Mouse (Mus musculus) frontal cortex, postnatal 10 days (tissue): ENCODE results near the gene 1700030J22Rik.
A peak's percentile ranks its signal among the peaks of the same experiment; 100 is the strongest.

Experiments
- DNase-seq, 2 experiments: peaks; one replicate each; pipeline ENCODE4 v3.0.0; 2022; ENCODE audit warnings: low spot score in 2 of 2, mixed read lengths in 1 of 2

Gene 1700030J22Rik

GRCm38 (mm10) chr8:116951778-116952177 is 27.0 kb downstream of the 1700030J22Rik start:
- DNase-seq = no peak

- no peak for DNase-seq
Measured at GRCm38 (mm10) chr8:116951369-116951768, 27.4 kb downstream of the 1700030J22Rik start.

GRCm38 (mm10) chr8:116947589-116947988 is 31.2 kb downstream of the 1700030J22Rik start:
- no peak for DNase-seq

- DNase-seq = no peak
Measured at GRCm38 (mm10) chr8:116946851-116947250, 31.9 kb downstream of the 1700030J22Rik start.

- peak in 1 of 2 experiments; percentile 25 for DNase-seq
Measured at GRCm38 (mm10) chr8:116946268-116946838, 32.4 kb downstream of the 1700030J22Rik start.

- no peak for DNase-seq
Measured at GRCm38 (mm10) chr8:116945169-116945910, 33.4 kb downstream of the 1700030J22Rik start.

- no peak for DNase-seq
Measured at GRCm38 (mm10) chr8:116944385-116944696, 34.4 kb downstream of the 1700030J22Rik start.

- DNase-seq = peak in 1 of 2 experiments; percentile 22
Measured at GRCm38 (mm10) chr8:116943555-116944384, 35.0 kb downstream of the 1700030J22Rik start.

GRCm38 (mm10) chr8:116943161-116943554 is 35.6 kb downstream of the 1700030J22Rik start, which contains the start of gene Atmin:
Gene Atmin, plus strand, starts transcription at chr8:116943393.
- peak; percentile 69 to 83 for DNase-seq

GRCm38 (mm10) chr8:116942284-116943058 is 36.3 kb downstream of the 1700030J22Rik start:
- DNase-seq = no peak

GRCm38 (mm10) chr8:116935506-116935905 is 43.3 kb downstream of the 1700030J22Rik start:
- no peak for DNase-seq

- no peak for DNase-seq
Measured at GRCm38 (mm10) chr8:116934976-116935375, 43.8 kb downstream of the 1700030J22Rik start.

- DNase-seq = no peak
Measured at GRCm38 (mm10) chr8:116928588-116928987, 50.2 kb downstream of the 1700030J22Rik start.

- DNase-seq = no peak
Measured at GRCm38 (mm10) chr8:116927880-116928279, 50.9 kb downstream of the 1700030J22Rik start.

GRCm38 (mm10) chr8:116923526-116923925 is 55.2 kb downstream of the 1700030J22Rik start:
- no peak for DNase-seq

GRCm38 (mm10) chr8:116922060-116922757 is 56.5 kb downstream of the 1700030J22Rik start:
- no peak for DNase-seq

- peak; percentile 85 to 91 for DNase-seq
Measured at GRCm38 (mm10) chr8:116921337-116922059, 57.3 kb downstream of the 1700030J22Rik start, which contains the start of the genes Cmc2 and Cenpn. Gene Cmc2, minus strand, starts transcription at chr8:116921455. Gene Cenpn, plus strand, starts transcription at chr8:116921730.

GRCm38 (mm10) chr8:116921005-116921336 is 57.8 kb downstream of the 1700030J22Rik start:
- DNase-seq = no peak
